Mouse (Mus musculus) midbrain, postnatal 0 days (tissue): ENCODE data around the gene Umad1. TPM values are rescaled to one million over a fixed set of nuclear protein-coding genes. Genes with fewer than 3 reads are reported as not detected.

Source experiments
- ATAC-seq: fragments of 200-750 bp; cut with Nextera tagmentation; 2 replicates; pipeline ENCODE4 v1.8.0; 2017; ENCODE audit warnings: moderate number of reproducible peaks, mild to moderate bottlenecking, moderate TSS enrichment, moderate library complexity; ENCODE audit not compliant: low FRiP score
- DNase-seq: peaks from one replicate; pipeline ENCODE4 v3.0.0-alpha.2; 2015; ENCODE audit warnings: low spot score
- H3K27ac ChIP-seq: fragments of 300-500 bp; sonication (generic); 2 replicates; pipeline ENCODE4 v1.5.1; 2014; ENCODE audit warnings: low read depth, mild to moderate bottlenecking, low read length, mixed read lengths
- H3K27me3 ChIP-seq: fragments of 300-500 bp; sonication (generic); 2 replicates; pipeline ENCODE4 v1.6.1; 2014; ENCODE audit warnings: low read length, control low read depth, mixed read lengths; ENCODE audit not compliant: insufficient read depth
- H3K36me3 ChIP-seq: fragments of 300-500 bp; sonication (generic); 2 replicates; pipeline ENCODE4 v1.6.1; 2014; ENCODE audit warnings: low read length, control low read depth, mixed read lengths; ENCODE audit not compliant: insufficient read depth
- H3K4me1 ChIP-seq: fragments of 300-500 bp; sonication (generic); 2 replicates; pipeline ENCODE4 v1.6.1; 2014; ENCODE audit warnings: mild to moderate bottlenecking, control low read depth, antibody characterized with exemption, low read length, mixed read lengths; ENCODE audit not compliant: insufficient read depth
- H3K4me2 ChIP-seq: fragments of 300-500 bp; sonication (generic); 2 replicates; pipeline ENCODE4 v1.6.1; 2014; ENCODE audit warnings: low read depth, mild to moderate bottlenecking, low read length, mixed read lengths; ENCODE audit not compliant: poor library complexity, severe bottlenecking
- H3K4me3 ChIP-seq: fragments of 300-500 bp; sonication (generic); 2 replicates; pipeline ENCODE4 v1.5.1; 2014; ENCODE audit warnings: low read depth, mild to moderate bottlenecking, low read length, moderate library complexity
- H3K9ac ChIP-seq: fragments of 300-500 bp; sonication (generic); replicated peaks from 2 replicates; pipeline ENCODE4 v1.6.1; 2014; ENCODE audit warnings: mild to moderate bottlenecking, low read length, moderate library complexity, mixed read lengths; ENCODE audit not compliant: poor library complexity, severe bottlenecking
- H3K9me3 ChIP-seq: fragments of 300-500 bp; sonication (generic); 2 replicates; pipeline ENCODE4 v1.6.1; 2016; ENCODE audit warnings: low read length, control low read depth
- CTCF ChIP-seq: IDR thresholded peaks from 2 replicates; pipeline ENCODE4 v1.5.1; 2016; ENCODE audit warnings: antibody characterized with exemption, mild to moderate bottlenecking
- WGBS: fragments of 180-500 bp; shearing (Covaris S2); extraction: QIAGEN DNeasy Blood & Tissue Kit; methylation state at CpG from one replicate; pipeline ENCODE4 v1.1.7; 2014; 5-methylcytosine and 5-hydroxymethylcytosine counted together
- polyA plus RNA-seq: library from polyadenylated mRNA; unstranded; fragments of >200 nt; fragmentation: Nextera tagmentation; extraction: Ambion mirVana; gene quantifications from 2 replicates; pipeline ENCODE4 v1.2.1, GENCODE M21; 2015
- total RNA-seq: library from RNA; depleted of rRNA; stranded (reverse); fragments of >200 nt; gene quantifications from 2 replicates; pipeline ENCODE4 v1.2.3, GENCODE M21; 2014

Gene Umad1
- total and polyA plus RNA-seq, 2 experiments from 2014 or later = 25.4 to 70.2 TPM

- no peak for ATAC-seq
- H3K9ac ChIP-seq = no peak overlapping the region
These were observed 117.3 kb downstream of the Umad1 start for GRCm38 (mm10) chr6:8376351-8376750.

GRCm38 (mm10) chr6:8377667-8378066 is 118.6 kb downstream of the Umad1 start:
- no peak overlapping the region for H3K9ac ChIP-seq
- H3K9me3 ChIP-seq = no peaks in the 10 kb centered on the region
- H3K27me3 ChIP-seq = no peaks in the 10 kb centered on the region
- no peak overlapping the region for H3K4me2 ChIP-seq
- H3K4me1 ChIP-seq = no peaks in the 10 kb centered on the region
- H3K36me3 ChIP-seq = 0 out of 2 replicates have a peak, but pooled peaks cover 5% of the 10 kb centered on the region
- 92% methylated on average over 8 of the region's 8 CpGs for WGBS
- no peak for TF ChIP-seq CTCF
- DNase-seq = no peak
- H3K27ac ChIP-seq = no peak overlapping the region
- H3K4me3 ChIP-seq = no peak overlapping the region
- ATAC-seq = no peak

More at GRCm38 (mm10) chr6:8376351-8376750, 117.3 kb downstream of the Umad1 start:
- Histone ChIP-seq H3K4me3 (no peak overlapping the region), H3K36me3 (0 out of 2 replicates have a peak, but pooled peaks cover 5% of the 10 kb centered on the region), H3K4me2 (no peak overlapping the region), H3K4me1 (no peaks in the 10 kb centered on the region), H3K27ac (no peak overlapping the region), H3K27me3 (no peaks in the 10 kb centered on the region), H3K9me3 (no peaks in the 10 kb centered on the region)
- TF ChIP-seq CTCF = no peak
- 94% methylated on average over 5 of the region's 5 CpGs for WGBS
- no peak for DNase-seq

DNA sequence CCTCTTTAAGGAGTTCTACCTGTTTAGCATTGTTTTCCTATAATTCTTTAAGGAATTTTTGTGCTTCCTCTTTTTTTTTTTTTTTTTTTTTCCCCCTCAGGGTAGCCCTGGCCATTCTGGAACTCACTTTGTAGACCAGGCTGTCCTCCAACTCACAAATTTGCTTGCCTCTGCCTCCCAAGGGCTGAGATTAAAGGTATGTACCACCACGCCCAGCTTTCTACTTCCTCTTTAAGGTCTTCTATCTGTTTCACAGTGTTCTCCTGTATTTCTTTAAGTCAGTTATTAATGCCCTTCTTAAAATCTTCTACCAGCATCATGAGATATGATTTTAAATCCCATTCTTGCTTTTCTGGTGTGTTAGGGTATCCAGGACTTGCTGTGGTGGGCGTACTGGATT is 130.2 kb downstream of the Umad1 start:
- no peaks in the 10 kb centered on the region for H3K9me3 ChIP-seq
- H3K4me3 ChIP-seq = no peak overlapping the region
- WGBS = 97% methylated on average over 2 of the region's 2 CpGs
- no peak for DNase-seq
- H3K36me3 ChIP-seq = no peaks in the 10 kb centered on the region
- no peaks in the 10 kb centered on the region for H3K4me1 ChIP-seq
- H3K27ac ChIP-seq = no peak overlapping the region
- ATAC-seq = no peak
- no peak for TF ChIP-seq CTCF
- H3K9ac ChIP-seq = no peak overlapping the region
- H3K4me2 ChIP-seq = no peak overlapping the region
- H3K27me3 ChIP-seq = no peaks in the 10 kb centered on the region

DNA sequence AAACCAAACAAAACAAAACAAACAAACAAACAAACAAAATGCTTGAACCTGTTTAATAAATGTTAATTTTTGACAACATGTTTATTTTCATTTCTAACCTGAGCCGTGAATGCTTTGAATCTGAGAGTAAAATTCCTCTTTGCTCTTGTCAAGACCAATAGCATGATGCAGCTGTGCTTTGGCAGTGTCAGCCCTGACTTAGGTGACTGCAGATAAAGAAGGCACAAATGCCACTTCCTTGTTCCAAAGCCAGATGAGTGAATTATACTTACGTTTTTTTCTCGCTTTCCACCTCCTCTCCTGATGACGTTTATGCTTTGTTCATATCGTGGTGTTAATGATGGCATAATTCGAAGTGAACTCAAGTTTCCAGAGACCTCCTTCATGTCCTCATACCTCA is 131.2 kb downstream of the Umad1 start:
- no peaks in the 10 kb centered on the region for H3K9me3 ChIP-seq
- TF ChIP-seq CTCF = no peak
- no peaks in the 10 kb centered on the region for H3K27me3 ChIP-seq
- H3K4me2 ChIP-seq = no peak overlapping the region
- DNase-seq (no peak), ATAC-seq (no peak)
- H3K4me3 ChIP-seq = no peak overlapping the region
- 97% methylated on average over 6 of the region's 6 CpGs for WGBS
- H3K36me3 ChIP-seq = no peaks in the 10 kb centered on the region
- no peak overlapping the region for H3K27ac ChIP-seq
- no peak overlapping the region for H3K9ac ChIP-seq
- no peaks in the 10 kb centered on the region for H3K4me1 ChIP-seq

DNA sequence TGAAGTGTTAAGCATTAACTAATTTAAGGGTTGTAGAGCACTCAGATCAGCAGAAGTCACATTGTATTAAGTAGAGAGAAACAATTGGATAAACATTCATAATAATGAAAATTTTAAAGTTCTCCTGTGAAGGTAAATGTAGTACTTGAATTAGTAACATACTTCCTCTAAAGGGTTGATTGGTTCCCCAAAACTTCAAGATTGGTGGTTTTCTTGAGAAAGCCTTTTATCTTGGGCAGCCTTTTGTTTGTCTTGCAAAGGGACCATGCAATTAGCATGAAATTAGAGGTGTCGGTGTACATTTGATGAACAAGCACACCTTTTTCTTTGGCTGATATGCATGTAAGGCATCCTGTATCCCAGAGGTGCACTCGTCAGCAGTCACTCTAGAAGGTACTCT is 131.8 kb downstream of the Umad1 start:
- 83% methylated on average over 2 of the region's 2 CpGs for WGBS

GRCm38 (mm10) chr6:8393029-8393428 is 133.9 kb downstream of the Umad1 start:
- H3K4me2 ChIP-seq = no peak overlapping the region
- DNase-seq = no peak
- ATAC-seq = no peak
- H3K4me1 ChIP-seq = no peaks in the 10 kb centered on the region
- H3K4me3 ChIP-seq = no peak overlapping the region
- no peaks in the 10 kb centered on the region for H3K27me3 ChIP-seq
- H3K36me3 ChIP-seq = no peaks in the 10 kb centered on the region
- WGBS = 89% methylated on average over 4 of the region's 4 CpGs
- H3K27ac ChIP-seq = no peak overlapping the region
- H3K9ac ChIP-seq = no peak overlapping the region
- no peaks in the 10 kb centered on the region for H3K9me3 ChIP-seq
- no peak for TF ChIP-seq CTCF

More for the DNA sequence above, 131.8 kb downstream of the Umad1 start:
- Histone ChIP-seq H3K9ac (no peak overlapping the region), H3K4me3 (no peak overlapping the region), H3K9me3 (no peaks in the 10 kb centered on the region), H3K4me2 (no peak overlapping the region), H3K36me3 (no peaks in the 10 kb centered on the region), H3K4me1 (no peaks in the 10 kb centered on the region), H3K27ac (no peak overlapping the region), H3K27me3 (no peaks in the 10 kb centered on the region)
- DNase-seq = no peak
- ATAC-seq = no peak
- TF ChIP-seq CTCF = no peak
